Mouse (Mus musculus) CD4-positive, CD25-positive, alpha-beta regulatory T cell, adult 4 months (primary cell): ENCODE data around the gene Crtc1. TPM values are rescaled to one million over a fixed set of nuclear protein-coding genes. Genes with fewer than 3 reads are reported as not detected.
A peak's percentile ranks its signal among the peaks of the same experiment; 100 is the strongest.

Experiments
- ATAC-seq: one replicate; pipeline ENCODE4 v1.8.0; 2017
- polyA plus RNA-seq, 2 experiments: library from polyadenylated mRNA; unstranded; fragments of 100-300 nt; shearing (Covaris generic); gene quantifications; one replicate each; pipeline ENCODE4 v1.2.1; 2017

Gene Crtc1
- polyA plus RNA-seq, 2 experiments from 2014 or later: 7.6 to 9.3 TPM

- ATAC-seq: no peak
Measured at GRCm38 (mm10) chr8:70419879-70420643, 19.3 kb downstream of the Crtc1 start.

DNA sequence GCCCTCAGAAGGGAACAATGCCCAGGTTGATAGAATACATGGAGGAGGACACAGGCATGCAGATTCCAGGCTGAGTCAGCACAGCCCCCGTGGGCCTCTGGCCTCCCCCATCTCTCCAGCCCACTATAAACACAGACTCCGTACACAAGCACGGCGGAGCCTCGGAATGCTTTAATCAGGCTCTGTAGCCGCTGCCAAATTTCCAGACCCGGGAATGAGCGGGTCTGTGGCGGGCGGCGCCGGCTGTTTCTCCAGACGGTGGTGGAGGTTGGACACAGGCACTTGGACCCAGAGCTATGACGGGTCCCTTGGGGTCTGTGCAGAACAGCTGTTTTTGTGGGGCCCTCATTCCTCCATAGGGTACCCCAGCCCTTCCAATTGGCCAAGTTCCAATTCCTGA, 20.4 kb downstream of the Crtc1 start:
- no peak for ATAC-seq

DNA sequence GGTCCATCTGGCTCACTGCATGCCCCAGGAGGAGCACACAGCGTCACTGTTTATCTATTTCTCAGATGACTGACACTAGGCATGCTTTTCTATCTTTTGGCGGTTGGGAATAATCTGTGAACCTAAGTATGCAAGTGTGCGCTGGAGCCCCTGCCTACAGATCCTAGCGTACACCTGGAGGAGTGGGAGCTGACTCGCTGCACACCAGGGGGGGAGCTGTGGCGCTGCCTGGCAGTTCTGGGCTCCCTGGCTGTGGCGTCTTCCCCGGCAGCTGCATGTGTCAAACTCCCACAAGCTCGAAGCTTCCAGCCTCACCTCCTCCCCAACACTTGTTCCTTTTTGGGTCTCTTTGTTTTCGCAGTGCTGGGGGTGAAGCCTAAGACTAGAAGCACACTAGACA, 21.5 kb downstream of the Crtc1 start:
- ATAC-seq: no peak

DNA sequence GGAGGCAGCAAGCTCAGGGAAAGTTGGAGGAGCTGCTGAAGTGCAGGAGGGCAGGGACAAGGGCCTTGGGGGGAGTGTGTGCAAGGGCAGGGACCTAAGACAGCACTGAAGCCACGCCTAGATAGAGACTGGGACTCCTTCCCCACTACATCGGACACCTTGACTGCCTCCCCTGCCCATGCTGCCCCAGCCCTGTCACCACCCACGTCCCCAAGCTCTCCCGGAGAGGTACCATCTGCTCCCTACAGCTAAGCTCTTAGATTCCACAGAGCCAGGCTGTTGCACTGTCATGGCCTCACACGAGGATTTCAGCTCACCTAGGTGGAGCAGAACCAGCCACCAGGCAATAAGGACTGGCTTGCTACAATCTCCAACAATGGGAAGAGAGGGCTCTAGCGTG, 22.4 kb downstream of the Crtc1 start:
- no peak for ATAC-seq

GRCm38 (mm10) chr8:70415540-70416451, 23.6 kb downstream of the Crtc1 start:
- ATAC-seq: no peak

DNA sequence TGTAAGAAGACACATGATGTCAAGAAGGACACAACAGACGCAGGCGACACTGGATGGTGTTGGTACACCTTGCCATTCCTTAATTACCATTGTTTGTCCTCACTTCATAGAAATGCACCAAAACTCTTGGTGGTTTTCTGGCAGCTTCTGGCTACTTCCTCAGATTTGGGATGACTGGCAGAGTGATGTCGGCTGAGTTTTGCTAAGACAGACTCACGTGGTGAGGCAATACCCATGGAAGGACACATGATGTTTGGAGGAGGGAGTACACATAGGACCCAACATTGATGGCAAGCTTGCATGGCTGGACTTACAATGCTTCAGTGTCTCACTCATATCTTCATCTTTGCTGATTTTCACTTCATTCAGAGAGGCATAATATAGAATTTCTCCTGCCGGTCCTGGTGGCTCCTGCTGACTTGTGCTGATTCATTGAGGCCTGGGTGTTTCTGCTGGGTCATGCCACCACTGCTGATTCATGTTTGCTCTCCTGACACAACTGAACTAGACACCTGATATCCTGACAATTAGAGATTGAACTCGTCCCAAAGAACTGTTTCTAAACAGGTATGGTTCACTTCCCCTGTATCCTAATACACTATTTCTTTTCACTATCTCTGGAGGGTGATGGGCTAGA, 25.0 kb downstream of the Crtc1 start:
- no peak for ATAC-seq

- no peak for ATAC-seq
Measured at GRCm38 (mm10) chr8:70410281-70410680, 29.1 kb downstream of the Crtc1 start.

- ATAC-seq: no peak
Measured at GRCm38 (mm10) chr8:70409455-70409871, 29.9 kb downstream of the Crtc1 start.

DNA sequence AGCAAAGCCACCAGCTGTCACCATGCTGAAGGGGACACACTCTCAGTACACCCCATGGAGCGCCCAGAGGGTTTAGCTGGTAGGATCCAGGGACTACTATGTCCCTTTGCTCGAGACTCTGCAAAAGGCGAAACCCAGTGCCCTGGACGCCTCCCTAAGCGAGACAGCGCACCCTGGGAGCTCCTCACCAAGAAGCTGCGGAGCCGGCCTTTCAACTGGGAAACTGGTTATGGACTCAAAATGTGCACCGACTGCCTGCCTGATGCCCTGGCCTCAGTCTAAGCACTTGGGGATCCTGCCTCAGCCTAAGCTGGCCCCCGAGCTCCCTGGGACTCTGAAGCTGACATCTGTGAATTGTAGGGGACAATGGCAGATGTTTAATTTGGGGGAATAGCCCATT, 30.4 kb downstream of the Crtc1 start:
- ATAC-seq: no peak

GRCm38 (mm10) chr8:70408301-70408700, 31.1 kb downstream of the Crtc1 start:
- no peak for ATAC-seq

- ATAC-seq: no peak
Measured at GRCm38 (mm10) chr8:70406427-70407069, 32.8 kb downstream of the Crtc1 start.

DNA sequence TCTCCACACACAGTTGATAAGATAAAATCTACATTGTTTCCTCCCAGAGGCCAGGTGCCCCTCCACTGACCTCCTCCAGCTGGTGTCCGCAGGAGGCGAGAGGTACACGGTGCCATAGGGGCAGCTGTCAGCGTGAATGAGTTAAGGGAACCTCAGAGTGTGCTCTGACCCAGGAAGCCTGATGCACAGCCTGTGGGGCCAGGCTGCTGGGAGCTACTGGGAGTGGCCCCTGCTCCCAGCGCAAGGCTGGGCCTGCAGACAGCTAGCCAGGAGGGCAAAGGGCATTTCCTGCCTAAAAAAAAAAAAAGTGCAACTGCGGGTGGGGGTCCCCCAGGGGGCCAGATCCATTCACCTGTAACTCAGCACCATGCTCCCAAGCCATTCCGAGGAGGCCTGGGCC, 34.2 kb downstream of the Crtc1 start:
- no peak for ATAC-seq

DNA sequence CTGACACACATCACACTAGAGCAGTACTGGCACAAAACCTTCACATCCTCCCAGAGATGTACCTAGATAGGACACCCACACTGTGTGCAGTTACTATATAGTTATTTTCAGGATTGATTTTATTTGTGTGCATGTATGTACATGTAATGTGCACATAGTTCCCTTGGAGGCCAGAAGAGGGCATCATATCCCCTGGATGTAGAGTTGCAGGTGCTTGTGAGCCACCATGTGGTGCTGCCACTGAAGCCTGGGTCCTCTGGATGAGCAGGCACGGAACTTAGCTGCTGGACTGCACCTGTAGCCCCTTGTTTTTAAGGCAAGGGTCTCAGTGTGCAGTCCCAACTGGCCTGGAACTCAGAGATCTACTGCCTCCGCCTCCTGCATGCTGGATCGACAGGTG, 35.2 kb downstream of the Crtc1 start:
- no peak for ATAC-seq

- no peak for ATAC-seq
Measured at GRCm38 (mm10) chr8:70397611-70398563, 41.5 kb downstream of the Crtc1 start.

DNA sequence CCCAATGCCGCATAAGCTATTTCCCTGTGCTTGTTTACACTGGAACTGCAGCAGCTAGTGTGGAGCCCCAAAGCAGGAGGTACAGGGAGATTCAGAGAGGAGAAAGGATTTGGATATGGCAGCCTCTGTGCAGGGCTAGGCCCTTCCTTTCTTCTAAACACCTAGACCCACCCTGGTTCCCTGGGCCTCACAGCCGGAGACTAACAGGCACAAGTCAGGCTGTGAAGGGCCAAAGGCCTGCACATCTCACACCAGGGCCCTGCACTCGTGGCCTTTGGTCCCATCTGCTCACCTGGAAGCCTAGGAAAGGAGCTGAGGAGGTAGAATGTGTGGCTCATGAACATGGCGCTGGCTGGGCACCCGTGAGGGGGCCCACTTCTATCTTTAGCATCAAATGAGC, 43.2 kb downstream of the Crtc1 start:
- no peak for ATAC-seq

DNA sequence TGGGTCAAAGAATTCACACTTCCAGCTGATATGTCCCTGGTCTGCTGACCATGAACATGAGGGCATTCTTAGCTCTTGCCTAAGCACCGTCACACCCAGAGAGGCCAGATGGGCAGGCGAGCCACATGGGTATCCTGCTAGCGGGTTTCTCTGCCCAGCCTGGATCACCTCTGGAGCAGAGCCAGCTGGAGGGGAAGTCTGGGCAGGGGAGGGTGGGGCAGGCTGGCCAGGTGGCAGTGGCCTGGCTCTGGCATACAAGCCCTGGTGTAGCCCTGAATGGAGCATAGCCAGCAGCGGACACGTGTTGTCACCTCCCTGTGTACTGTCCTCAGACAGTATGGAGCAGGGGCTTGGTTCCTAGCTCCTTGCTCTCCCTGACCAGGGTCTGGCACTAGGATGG, 43.7 kb downstream of the Crtc1 start:
- ATAC-seq: no peak

- ATAC-seq: no peak
Measured at GRCm38 (mm10) chr8:70394269-70394998, 44.9 kb downstream of the Crtc1 start.

GRCm38 (mm10) chr8:70393087-70393486, 46.3 kb downstream of the Crtc1 start:
- ATAC-seq: no peak

DNA sequence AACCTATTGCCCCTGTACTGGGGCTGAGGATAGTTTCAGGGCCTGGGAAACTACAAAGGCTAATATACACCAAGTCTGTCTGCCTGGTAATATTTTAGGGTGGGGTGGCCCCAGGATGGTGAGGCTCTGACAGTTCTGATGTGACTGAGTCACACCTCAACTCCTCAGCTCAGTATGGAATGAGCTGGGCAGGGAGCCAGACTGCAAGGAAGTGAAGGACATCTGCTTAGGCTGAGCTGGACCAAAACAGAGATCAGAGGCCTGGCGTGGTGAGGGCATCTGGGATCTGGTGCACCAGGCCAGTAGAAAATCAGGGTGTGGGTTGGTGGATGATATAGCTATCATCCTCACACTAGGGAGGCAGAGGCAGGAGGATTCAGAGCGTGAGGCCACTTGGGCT, 49.7 kb downstream of the Crtc1 start:
- no peak for ATAC-seq

DNA sequence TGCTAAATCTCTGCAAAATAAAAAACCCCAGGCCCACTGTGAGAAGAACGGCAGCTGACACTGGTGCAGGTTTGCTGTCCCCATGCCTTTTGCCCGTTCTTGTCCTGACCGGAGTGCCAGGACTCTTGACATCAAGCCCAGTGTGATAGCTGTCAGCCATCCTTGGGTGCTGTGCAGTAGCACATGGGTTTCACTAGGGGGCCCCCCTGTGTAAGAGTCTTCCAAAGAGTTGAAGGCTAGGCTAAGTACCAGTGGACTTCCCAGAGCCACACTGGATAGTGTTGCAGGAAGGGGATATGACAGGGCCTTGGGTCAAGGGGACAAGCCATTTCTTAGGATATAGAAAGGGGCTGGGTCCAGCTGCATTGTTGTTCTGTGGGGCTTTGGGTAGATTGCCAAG, 56.1 kb downstream of the Crtc1 start:
- ATAC-seq: peak; percentile 68

DNA sequence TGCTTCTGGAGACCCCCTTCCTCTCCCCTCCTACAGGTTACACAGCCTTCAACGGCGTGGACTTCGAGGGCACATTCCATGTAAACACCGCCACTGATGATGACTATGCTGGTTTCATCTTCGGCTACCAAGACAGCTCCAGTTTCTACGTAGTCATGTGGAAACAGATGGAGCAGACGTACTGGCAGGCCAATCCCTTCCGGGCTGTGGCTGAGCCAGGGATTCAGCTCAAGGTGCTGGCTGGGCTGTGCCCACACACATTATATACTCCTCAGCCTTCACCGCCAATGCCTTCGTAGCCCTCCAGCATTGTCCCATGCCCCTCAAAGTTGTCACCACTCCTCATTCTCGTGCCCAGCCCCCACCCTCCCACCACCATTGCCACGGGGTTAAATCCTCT, 59.3 kb downstream of the Crtc1 start:
- ATAC-seq: no peak
